Mouse (Mus musculus) cerebellum, adult 2 months (tissue): ENCODE measurements at regions not wholly inside any gene's neighbourhood (a gene's known extent, or its start where the extent isn't known, plus 50 kb on each side); places are given as distances from the start of the nearest gene placed in this dataset.

Experiments used
- DNase-seq, 2 experiments: peaks; one replicate each; pipeline ENCODE4 v3.0.0; 2021
- H3K27ac ChIP-seq: fragments of 200-500 bp; 2 replicates; pipeline ENCODE4 v1.5.1; 2012; ENCODE audit warnings: low read length, control low read depth, inconsistent platforms; ENCODE audit not compliant: insufficient read depth
- H3K27me3 ChIP-seq: fragments of 200-500 bp; 2 replicates; pipeline ENCODE4 v1.6.1; 2012; ENCODE audit warnings: inconsistent platforms, mild to moderate bottlenecking, low read length, moderate library complexity; ENCODE audit not compliant: control insufficient read depth, insufficient read depth
- H3K4me1 ChIP-seq: fragments of 200-500 bp; 2 replicates; pipeline ENCODE4 v1.6.1; 2011; ENCODE audit warnings: low read length; ENCODE audit not compliant: control insufficient read depth, insufficient read depth
- H3K4me3 ChIP-seq: fragments of 200-500 bp; replicated peaks from 2 replicates; pipeline ENCODE3; 2011; ENCODE audit warnings: mild to moderate bottlenecking, low read depth, low read length, control low read depth; ENCODE audit not compliant: insufficient read depth
- CTCF ChIP-seq: fragments of 200-500 bp; IDR thresholded peaks from 2 replicates; pipeline ENCODE4 v1.5.1; 2011; ENCODE audit warnings: low read depth, mild to moderate bottlenecking, control low read depth, low read length, moderate library complexity, borderline replicate concordance; ENCODE audit not compliant: insufficient read depth
- POLR2A ChIP-seq: fragments of 200-500 bp; IDR thresholded peaks from 2 replicates; pipeline ENCODE4 v1.6.1; 2011; ENCODE audit warnings: low read length, control low read depth, borderline replicate concordance; ENCODE audit not compliant: insufficient read depth
- WGBS: fragments of 180-500 bp; shearing (Covaris S2); methylation state at CpG from one replicate; pipeline ENCODE4 v1.1.7; 2018; 5-methylcytosine and 5-hydroxymethylcytosine counted together

DNA sequence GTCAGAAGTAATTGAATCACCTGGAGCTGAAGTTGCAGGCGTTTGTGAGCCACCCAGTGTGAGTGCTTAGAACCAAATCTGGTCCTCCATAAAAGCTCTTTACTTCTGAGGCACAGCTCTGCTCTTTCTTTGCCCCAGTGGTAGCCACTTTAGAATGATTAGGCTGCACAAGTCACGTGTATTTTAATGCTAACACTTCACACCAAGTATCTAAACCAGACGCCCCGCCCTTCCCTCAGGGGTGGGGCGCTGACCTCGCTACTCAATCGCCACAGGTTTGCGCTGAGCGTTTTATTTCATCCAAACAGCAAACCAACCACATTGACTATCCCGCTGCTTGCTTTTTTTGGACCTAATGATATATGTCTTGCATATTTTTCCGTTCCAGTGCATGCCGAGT lies 76.4 kb upstream of the Fbxo11 start:
- H3K4me3 ChIP-seq, result no peak overlapping the region
- DNase-seq, result no peak
- H3K4me1 ChIP-seq, result no peaks in the 10 kb centered on the region
- H3K27ac ChIP-seq, result no peak overlapping the region
- 52% methylated on average over 12 of the region's 12 CpGs for WGBS
- H3K27me3 ChIP-seq, result no peaks in the 10 kb centered on the region
- TF ChIP-seq CTCF, result no peak
- no peak for TF ChIP-seq POLR2A

DNA sequence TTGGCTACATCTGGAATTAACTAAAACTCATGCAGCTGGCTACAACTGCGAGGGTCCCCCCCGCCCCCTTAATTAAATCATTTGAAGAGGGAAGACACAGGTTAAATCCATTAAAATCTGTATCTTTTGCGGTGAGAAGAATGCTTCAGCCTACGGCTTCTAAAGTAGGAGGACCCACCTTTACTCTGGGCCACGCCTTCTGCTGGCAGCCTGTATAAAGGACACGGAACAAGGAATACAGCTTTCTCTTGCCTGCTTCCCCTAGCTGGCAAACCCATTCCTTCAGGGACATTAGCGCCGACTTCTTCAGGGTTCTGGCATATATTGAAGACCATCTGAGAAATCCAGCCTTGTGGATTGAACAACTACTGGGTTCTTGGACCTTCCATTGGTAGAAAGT lies 76.9 kb upstream of the Fbxo11 start:
- Histone ChIP-seq H3K4me1 (no peaks in the 10 kb centered on the region), H3K27ac (no peak overlapping the region), H3K27me3 (no peaks in the 10 kb centered on the region), H3K4me3 (no peak overlapping the region)
- WGBS, result 61% methylated on average over 8 of the region's 8 CpGs
- TF ChIP-seq CTCF, result no peak
- no peak for TF ChIP-seq POLR2A
- DNase-seq, result no peak

- TF ChIP-seq CTCF (no peak), POLR2A (no peak)
- 86% methylated on average over 3 of the region's 3 CpGs for WGBS
- Histone ChIP-seq H3K27ac (no peak overlapping the region), H3K27me3 (no peaks in the 10 kb centered on the region), H3K4me3 (no peak overlapping the region), H3K4me1 (no peaks in the 10 kb centered on the region)
- no peak for DNase-seq
Measured at GRCm38 (mm10) chr17:88142809-88143208, 77.7 kb upstream of the Fbxo11 start.

DNA sequence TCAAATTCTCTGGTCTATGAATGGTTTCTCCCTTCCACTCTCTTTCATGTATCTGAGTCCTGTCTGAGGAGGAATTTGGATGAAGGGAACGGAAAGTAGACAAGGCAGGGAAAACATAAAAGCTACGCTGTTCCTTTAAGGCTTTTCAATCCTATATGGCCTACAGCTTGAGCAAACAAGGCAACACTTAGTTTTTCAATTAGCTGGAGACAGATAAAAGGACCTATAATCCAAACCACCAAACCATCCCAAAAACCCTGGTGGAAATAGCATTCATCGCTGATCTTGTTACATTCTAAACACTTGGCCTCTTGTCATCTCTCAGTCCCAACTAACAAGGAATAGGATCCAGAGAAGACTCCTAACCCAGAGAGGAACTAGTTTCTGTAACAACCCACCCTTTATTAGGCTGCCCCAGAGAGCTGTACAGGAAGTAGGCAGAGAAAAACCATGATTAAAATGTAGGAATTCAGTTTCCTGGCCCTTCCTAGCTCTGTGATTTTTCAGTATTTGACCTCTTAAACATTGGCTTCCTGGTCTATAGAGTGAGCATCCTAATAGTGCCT lies 78.4 kb upstream of the Fbxo11 start:
- 93% methylated on average over 3 of the region's 3 CpGs for WGBS
- TF ChIP-seq CTCF, result no peak
- TF ChIP-seq POLR2A, result no peak
- DNase-seq, result no peak

DNA sequence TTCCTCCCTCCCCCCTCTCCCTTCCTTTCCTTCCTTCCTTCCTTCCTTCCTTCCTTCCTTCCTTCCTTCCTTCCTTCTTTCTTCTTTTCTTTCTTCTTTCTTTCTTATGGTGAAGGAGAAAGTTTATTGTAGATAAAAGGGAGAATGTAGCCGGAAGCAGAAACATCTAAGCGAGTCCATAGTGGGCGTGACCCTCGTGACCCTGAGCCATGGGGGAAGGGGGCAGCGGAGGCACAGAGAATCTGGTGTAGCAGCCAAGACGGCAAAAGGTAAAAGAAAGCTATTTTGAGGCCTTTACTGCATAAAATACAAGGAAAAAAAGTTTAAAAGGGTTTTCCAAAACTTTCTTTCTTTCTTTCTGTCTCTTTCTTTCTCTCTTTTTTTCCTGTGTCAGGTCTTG lies 93.5 kb upstream of the Fbxo11 start:
- H3K4me1 ChIP-seq, result no peaks in the 10 kb centered on the region
- no peak overlapping the region for H3K27ac ChIP-seq
- H3K4me3 ChIP-seq, result no peak overlapping the region
- TF ChIP-seq POLR2A, result no peak
- no peak for TF ChIP-seq CTCF
- WGBS, result 61% methylated on average over 6 of the region's 6 CpGs
- no peak for DNase-seq
- no peaks in the 10 kb centered on the region for H3K27me3 ChIP-seq

More for the DNA sequence above, 78.4 kb upstream of the Fbxo11 start:
- H3K27ac ChIP-seq, result no peak overlapping the region
- no peaks in the 10 kb centered on the region for H3K4me1 ChIP-seq
- H3K4me3 ChIP-seq, result no peak overlapping the region
- H3K27me3 ChIP-seq, result no peaks in the 10 kb centered on the region

DNA sequence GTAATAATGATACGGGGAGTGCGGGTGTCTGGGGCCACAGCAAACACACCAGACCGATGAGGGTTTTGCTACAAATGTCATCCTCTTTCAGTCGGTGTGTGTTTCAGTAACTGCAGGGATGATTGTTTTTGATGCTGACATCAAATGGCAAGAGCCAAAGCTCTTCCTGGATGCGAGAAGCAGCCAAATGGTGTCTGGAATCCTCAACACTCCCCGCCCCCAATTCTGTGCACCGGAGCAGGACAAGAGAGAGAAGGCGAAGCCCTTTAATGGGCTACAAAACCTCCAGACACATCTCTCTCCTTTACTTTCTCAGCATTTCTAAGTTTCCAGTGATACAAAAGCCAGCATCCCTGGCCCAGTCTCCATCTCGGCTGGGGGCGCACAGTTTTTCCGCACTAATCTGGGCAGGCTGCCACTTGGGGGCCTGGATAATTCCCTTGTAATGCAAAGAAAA lies 94.1 kb upstream of the Fbxo11 start:
- H3K27me3 ChIP-seq, result no peaks in the 10 kb centered on the region
- TF ChIP-seq POLR2A (no peak), CTCF (no peak)
- H3K27ac ChIP-seq, result no peak overlapping the region
- peak; percentile 20 for DNase-seq
- H3K4me3 ChIP-seq, result no peak overlapping the region
- WGBS, result 10% methylated on average over 11 of the region's 11 CpGs
- H3K4me1 ChIP-seq, result no peaks in the 10 kb centered on the region

- Histone ChIP-seq H3K4me3 (no peak overlapping the region), H3K27ac (no peak overlapping the region), H3K27me3 (no peaks in the 10 kb centered on the region), H3K4me1 (no peaks in the 10 kb centered on the region)
- TF ChIP-seq POLR2A, result no peak
- TF ChIP-seq CTCF, result 0 out of 2 replicates have a peak, but pooled peaks have one; percentile 3
- DNase-seq, result peak in 1 of 2 experiments; percentile 12
- WGBS, result 59% methylated on average over 19 of the region's 19 CpGs
Measured at GRCm38 (mm10) chr17:88159851-88160676, 95.0 kb upstream of the Fbxo11 start.

DNA sequence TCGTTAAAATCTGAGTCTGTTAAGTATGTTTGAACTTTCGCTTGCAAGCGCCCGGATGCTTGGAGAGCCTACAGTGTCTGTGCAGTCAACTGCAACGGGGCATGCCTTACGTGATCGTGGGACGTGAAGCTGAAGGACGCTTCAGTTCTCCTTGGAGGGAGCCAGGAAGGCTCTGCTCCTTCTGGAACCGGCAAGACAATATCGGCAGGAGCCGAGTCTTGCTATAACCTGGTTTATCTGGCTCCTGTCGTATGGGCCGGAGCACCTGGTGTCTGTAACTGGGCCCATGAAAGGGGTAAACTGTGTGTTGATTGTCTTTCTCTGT lies 95.5 kb upstream of the Fbxo11 start:
- WGBS, result 65% methylated on average over 14 of the region's 14 CpGs
- Histone ChIP-seq H3K27ac (no peak overlapping the region), H3K4me1 (no peaks in the 10 kb centered on the region), H3K4me3 (no peak overlapping the region), H3K27me3 (no peaks in the 10 kb centered on the region)
- no peak for TF ChIP-seq POLR2A
- no peak for TF ChIP-seq CTCF
- DNase-seq, result no peak
